Mouse (Mus musculus): Measurements from ENCODE around the gene 3110009E18Rik.

3110009E18Rik gene

DNA sequence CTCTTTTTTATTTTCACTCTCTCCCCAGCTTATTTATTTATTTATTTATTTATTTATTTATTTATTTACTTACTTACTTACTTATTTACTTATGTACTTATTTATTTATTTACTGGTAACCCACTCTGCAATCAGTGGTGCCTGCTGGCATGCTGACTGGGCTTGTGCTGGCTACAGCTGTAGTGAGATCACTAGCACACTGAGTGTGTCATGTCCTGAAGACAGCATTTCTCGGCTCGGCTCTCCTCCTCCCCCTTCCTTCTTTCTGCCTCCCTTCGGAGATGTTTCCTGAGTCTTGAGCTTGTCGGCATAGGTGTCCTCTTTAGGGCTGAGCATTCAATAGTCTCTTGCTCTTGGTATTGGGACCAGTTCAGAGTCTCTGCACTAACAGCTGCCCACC is 78.0 kb downstream of the 3110009E18Rik start:
- no peak for DNase-seq

GRCm38 (mm10) chr1:120202542-120202941 is 81.6 kb downstream of the 3110009E18Rik start:
- no peak for DNase-seq

DNA sequence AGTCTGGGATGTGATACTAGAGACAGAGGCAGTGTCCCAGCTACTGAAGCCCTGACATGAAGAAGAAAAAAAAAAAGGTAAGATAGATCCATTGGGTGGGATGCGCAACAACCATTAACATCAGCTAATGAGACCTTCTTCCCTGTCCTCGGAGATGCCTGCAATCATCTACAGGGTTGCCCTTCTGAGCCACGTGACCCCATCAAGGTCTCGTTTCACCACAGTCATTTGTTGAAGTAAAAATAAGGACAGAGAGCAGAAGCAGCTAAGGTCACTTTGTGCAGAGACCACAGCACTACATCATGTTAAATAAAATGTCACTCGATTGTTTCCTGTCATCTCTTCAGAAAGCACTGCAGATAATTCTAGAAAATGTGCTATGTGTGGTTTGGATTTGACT is 82.8 kb downstream of the 3110009E18Rik start:
- no peak for DNase-seq

GRCm38 (mm10) chr1:120204834-120205233 is 83.8 kb downstream of the 3110009E18Rik start:
- DNase-seq: no peak

DNA sequence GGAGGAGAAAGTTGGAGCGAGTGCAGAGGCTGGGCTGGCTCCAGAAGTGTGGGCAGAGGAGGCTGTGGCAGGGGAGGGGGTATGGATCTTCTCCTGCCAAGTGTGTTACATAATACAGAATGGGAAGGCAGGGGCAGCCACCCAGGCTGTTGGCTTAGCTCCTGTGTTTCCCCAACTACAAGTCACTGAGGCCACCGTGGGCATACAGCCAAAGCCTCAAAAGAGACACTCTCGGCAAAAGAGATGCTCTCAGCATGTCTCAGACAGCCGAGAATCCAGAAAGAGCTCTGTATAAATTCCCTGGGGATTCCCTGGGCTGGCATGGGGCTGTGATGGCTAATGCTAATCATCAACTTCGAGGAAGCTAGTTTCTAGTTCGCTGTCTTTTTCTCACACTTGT is 86.6 kb downstream of the 3110009E18Rik start:
- no peak for DNase-seq

DNA sequence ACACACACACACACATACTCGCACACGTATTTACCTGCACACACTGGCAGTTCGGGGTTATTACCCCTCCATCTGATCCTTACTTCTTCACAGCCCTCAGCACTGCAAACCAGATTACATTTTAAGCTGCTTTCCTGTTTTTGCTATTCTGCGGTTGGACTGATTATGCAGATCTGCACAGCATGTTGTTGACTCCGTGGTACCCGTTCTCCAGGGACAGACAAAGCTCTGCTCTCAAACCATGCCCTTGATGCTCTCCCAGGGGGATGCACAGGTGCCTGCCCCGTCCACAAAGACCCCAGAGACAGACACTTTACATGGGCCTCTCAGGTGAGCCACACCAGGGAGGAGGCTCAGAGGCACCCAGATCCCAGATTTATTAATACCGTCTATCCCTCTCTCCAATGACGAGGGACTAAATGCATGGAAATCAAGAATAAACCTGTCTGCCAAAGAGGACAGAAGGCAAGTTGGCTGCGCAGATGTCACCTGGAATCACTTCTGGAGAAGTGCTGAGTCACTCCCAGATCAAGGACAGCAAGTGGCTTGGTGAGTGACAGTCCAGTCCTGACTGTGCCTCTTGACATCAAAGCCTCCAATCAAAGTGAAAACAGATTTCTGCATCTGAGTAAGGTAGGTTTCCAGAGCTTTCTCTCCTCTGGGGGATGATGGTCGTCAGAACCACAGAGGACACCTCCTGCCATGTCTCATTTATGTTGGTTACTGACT is 87.7 kb downstream of the 3110009E18Rik start:
- no peak for DNase-seq

- no peak for DNase-seq
Observed at GRCm38 (mm10) chr1:120220841-120221240, 99.9 kb downstream of the 3110009E18Rik start.

DNA sequence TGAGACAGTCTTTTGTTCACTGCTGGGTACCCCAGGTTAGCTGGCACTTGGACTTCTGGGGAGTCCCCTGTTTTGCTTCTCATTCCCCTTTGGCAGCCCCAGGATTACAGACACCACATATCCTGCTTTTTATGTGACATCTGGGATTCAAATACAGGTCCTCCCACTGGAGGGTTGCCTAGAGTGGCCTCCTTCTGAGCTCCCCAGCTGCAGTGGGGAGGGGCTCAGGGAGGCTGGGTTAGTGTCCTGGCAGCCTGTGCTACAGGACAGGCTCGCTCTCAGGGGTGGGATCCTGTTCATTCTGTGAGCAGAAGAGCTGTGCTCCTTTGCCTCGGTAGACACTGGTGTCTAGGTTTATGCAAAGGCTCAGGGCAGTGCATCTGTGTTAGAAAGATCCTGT is 100.3 kb downstream of the 3110009E18Rik start:
- DNase-seq: no peak

- DNase-seq: no peak
Observed at GRCm38 (mm10) chr1:120223613-120224012, 102.6 kb downstream of the 3110009E18Rik start.

- no peak for DNase-seq
Observed at GRCm38 (mm10) chr1:120229723-120230471, 108.9 kb downstream of the 3110009E18Rik start.

DNA sequence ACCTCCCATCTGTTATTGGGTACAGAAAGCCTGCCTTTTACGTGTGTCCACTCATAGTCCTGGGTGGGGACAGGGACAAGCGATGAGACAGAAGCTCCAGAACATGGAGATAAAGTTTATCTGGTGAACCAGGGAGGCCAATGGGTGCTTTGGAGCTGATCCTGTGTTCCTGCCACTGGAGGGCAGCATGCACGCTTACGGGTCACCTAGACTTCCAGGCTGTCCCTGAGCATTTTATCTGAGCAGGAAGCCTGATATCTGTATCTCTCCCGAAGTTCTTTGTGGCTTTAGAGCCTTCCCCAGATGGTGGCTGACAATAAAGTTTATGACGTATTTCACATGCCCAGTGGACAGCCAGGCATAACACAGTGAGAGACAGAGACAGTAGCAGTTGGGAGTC is 110.3 kb downstream of the 3110009E18Rik start:
- DNase-seq: no peak

DNA sequence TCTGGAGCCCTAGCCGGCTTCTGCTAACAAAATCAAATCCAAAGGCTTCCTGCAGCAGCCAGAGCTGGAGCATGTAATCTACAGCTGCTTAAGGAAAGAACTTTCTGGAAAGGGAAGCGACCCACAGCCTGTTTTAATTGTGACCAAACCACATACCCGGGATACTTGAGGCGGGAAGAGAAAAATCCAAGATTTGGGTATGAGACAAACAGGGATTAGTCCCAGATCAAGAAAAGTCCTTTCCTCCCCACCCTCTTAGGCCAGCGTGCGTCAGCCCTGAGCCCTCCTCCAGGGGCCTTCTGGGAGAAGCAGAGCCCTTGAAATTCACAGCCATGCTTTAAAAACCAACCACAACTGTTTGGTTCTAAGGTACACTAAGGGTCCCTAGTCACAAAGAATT is 111.2 kb downstream of the 3110009E18Rik start:
- DNase-seq: no peak

- no peak for DNase-seq
Observed at GRCm38 (mm10) chr1:120235631-120236215, 114.7 kb downstream of the 3110009E18Rik start.

DNA sequence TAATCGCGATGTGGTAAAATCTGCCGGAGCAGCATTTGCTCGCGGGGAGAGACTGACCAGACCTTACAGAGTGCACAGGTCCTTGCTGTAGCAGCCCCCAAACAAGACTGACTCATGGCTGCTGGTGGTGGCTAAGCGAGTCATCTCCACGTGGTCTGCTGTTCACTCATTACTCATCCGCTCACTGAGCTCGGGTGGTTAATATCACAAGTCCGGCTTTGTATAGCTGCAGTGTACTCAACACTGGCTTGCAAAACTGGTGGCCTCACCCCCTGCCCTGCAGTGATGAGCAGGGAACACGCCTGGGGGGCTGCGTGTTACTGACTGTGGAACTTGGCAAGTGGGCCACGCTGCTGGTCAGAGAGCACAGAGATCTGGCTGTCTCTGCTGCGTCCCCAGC is 115.4 kb downstream of the 3110009E18Rik start:
- DNase-seq: no peak

DNA sequence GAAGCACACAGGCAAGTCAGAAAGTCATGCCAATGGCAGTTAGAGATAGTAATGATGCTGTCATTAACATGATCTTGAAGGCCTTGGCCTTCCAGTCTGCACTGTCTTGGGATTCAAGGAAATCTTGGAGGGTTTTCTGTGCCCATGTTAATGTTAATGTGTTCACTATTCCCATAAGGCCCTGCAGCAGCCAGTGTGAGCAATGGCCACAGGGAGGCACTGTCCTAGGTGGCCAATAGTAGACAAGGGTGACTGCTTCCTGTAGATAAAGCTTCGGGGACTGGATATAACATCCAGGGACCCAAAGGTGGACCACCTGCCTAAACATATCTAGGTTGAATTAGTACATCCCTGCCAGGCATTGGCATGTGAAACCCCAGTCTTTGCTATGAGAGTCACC is 116.1 kb downstream of the 3110009E18Rik start:
- DNase-seq: no peak
